Mouse (Mus musculus) brown adipose tissue, adult 24 weeks (tissue): ENCODE results near the gene Rala. TPM values are rescaled to one million over a fixed set of nuclear protein-coding genes. Genes with fewer than 3 reads are reported as not detected.

Experiments used
- H3K27ac ChIP-seq: fragments of 200-500 bp; replicated peaks from 2 replicates; pipeline ENCODE4 v1.5.1; 2012; ENCODE audit warnings: low read depth, mild to moderate bottlenecking, low read length
- H3K4me1 ChIP-seq: fragments of 200-500 bp; 2 replicates; pipeline ENCODE4 v1.6.1; 2012; ENCODE audit warnings: low read length, mixed read lengths; ENCODE audit not compliant: control insufficient read depth, insufficient read depth, insufficient read length
- H3K4me3 ChIP-seq: fragments of 200-500 bp; 2 replicates; pipeline ENCODE4 v1.5.1; 2012; ENCODE audit warnings: low read depth, mild to moderate bottlenecking, low read length, moderate library complexity; ENCODE audit not compliant: insufficient read depth
- polyA plus RNA-seq: library from polyadenylated mRNA; stranded (reverse); fragments of >200 nt; gene quantifications from 2 replicates; pipeline ENCODE4 v1.2.4, GENCODE M21; 2012; ENCODE audit not compliant: missing spikeins, insufficient read depth, insufficient read length

Gene Rala
- polyA plus RNA-seq, 1 experiment = 106 TPM

DNA sequence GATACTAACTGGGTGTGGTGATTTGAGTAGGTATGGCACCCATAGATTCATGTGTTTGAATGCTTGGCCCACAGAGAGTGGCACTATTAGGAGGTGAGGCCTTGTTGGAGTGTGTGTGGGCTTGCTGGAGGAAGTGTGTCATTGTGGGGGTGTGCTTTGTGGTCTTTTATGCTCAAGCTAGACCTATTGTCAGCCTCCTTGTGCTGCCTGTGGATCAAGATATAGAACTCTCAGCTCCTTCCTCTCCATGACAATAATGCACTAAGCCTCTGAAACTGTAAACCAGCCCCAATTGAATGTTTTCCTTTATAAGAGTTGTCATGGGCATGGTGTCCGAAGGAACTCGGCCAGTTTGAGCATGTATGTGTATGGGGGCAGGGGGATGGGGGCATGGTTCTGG lies 100.7 kb downstream of the Rala start:
- Histone ChIP-seq H3K4me1 (no peaks in the 10 kb centered on the region), H3K27ac (no peak overlapping the region), H3K4me3 (no peak overlapping the region)

- no peak overlapping the region for H3K27ac ChIP-seq
- no peaks in the 10 kb centered on the region for H3K4me1 ChIP-seq
- no peak overlapping the region for H3K4me3 ChIP-seq
Observed at GRCm38 (mm10) chr13:17842756-17843155, 101.3 kb downstream of the Rala start.

- Histone ChIP-seq H3K27ac (no peak overlapping the region), H3K4me1 (no peaks in the 10 kb centered on the region), H3K4me3 (no peak overlapping the region)
Observed at GRCm38 (mm10) chr13:17839137-17839536, 104.9 kb downstream of the Rala start.

DNA sequence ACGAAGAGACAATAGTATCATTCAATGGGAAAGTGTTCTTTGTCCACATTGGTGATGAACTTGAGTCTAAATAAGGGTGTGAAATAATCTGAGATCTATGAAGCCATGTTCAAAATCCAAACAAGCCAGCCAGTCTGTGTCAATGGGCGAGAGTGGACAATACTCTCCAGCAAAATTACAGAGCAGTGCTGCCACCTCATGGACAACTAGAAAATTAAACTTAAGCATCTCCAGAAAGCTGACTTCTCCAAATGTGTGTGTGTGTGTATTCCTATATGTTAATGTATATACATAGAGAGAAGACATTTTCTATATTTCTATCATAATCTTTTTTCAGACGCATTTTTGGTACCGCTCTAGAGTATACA lies 105.6 kb downstream of the Rala start:
- no peaks in the 10 kb centered on the region for H3K4me1 ChIP-seq
- no peak overlapping the region for H3K27ac ChIP-seq
- no peak overlapping the region for H3K4me3 ChIP-seq

GRCm38 (mm10) chr13:17837610-17838483 lies 106.2 kb downstream of the Rala start:
- H3K4me1 ChIP-seq = no peaks in the 10 kb centered on the region
- H3K4me3 ChIP-seq = no peak overlapping the region
- no peak overlapping the region for H3K27ac ChIP-seq

DNA sequence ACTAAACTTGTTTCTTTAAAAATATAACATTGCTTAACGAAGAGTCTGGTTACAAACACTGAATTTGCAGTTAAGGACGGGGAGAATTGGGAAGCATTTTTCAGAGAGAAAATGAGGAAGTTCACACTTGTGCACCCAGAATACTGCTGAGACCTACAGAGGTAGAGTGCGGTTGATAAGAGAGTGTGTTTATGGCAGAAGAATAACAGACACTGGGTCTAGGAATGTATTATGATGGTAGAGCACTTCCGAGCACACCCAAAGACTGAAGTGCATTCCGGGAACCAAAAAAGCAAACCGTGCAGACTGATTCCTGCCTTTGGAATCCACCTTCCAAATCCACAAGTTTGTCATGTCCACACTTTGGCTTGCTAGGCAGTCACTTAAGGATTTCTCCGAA lies 107.2 kb downstream of the Rala start:
- Histone ChIP-seq H3K4me3 (no peak overlapping the region), H3K27ac (no peak overlapping the region), H3K4me1 (no peaks in the 10 kb centered on the region)

GRCm38 (mm10) chr13:17832940-17833339 lies 111.1 kb downstream of the Rala start:
- no peak overlapping the region for H3K27ac ChIP-seq
- H3K4me1 ChIP-seq = no peaks in the 10 kb centered on the region
- H3K4me3 ChIP-seq = no peak overlapping the region

Other genes starting within 250 kb of the Rala start
- gene Mplkip, start 249.0 kb downstream of the Rala start, polyA plus RNA-seq = 22.1 and 23.3 TPM in 2 replicates
- 21.6 and 51.9 TPM in 2 replicates for gene Sugct, start 248.7 kb downstream of the Rala start, polyA plus RNA-seq
- gene Cdk13, start 139.1 kb downstream of the Rala start, polyA plus RNA-seq = 20.1 and 22.6 TPM in 2 replicates
- 26.1 and 30.0 TPM in 2 replicates for gene Yae1d1, start 49.1 kb upstream of the Rala start, polyA plus RNA-seq